Mouse (Mus musculus) heart, postnatal 14 days (tissue): ENCODE results near the gene Klf15. TPM values are rescaled to one million over a fixed set of nuclear protein-coding genes. Genes with fewer than 3 reads are reported as not detected.

Experiments used
- DNase-seq, 2 experiments: peaks; one replicate each; pipeline ENCODE4 v3.0.0; 2021 to 2022
- intact Hi-C: fragments of 180-260 bp; cut with DNase I; formaldehyde crosslinking; loops from one replicate; pipeline ENCODE4 v1.15.1; 2025
- total RNA-seq, 2 experiments: library from RNA; stranded (reverse); gene quantifications; 2 replicates each; pipeline ENCODE4 v1.2.3; 2021

Klf15 gene
- total RNA-seq, 2 experiments from 2014 or later: 43.5 to 44.3 TPM

- intact Hi-C loops: no loop called here
Observed at GRCm38 (mm10) chr6:90486176-90486921, 24.0 kb downstream of the Klf15 start, which contains the start of gene Aldh1l1. Gene Aldh1l1 (plus strand): TSS chr6:90486427.

GRCm38 (mm10) chr6:90487531-90487930 lies 25.2 kb downstream of the Klf15 start:
- intact Hi-C loops: no loop called here
- no peak for DNase-seq

More at GRCm38 (mm10) chr6:90486176-90486921, 24.0 kb downstream of the Klf15 start, which contains the start of gene Aldh1l1:
- no peak for DNase-seq

- DNase-seq: no peak
- intact Hi-C loops: no loop called here
Observed at GRCm38 (mm10) chr6:90489532-90489931, 27.2 kb downstream of the Klf15 start.

GRCm38 (mm10) chr6:90490976-90491375 lies 28.6 kb downstream of the Klf15 start:
- DNase-seq: no peak
- intact Hi-C loops: no loop called here

- intact Hi-C loops: no loop called here
- no peak for DNase-seq
Observed at GRCm38 (mm10) chr6:90491956-90492744, 29.8 kb downstream of the Klf15 start.

DNA sequence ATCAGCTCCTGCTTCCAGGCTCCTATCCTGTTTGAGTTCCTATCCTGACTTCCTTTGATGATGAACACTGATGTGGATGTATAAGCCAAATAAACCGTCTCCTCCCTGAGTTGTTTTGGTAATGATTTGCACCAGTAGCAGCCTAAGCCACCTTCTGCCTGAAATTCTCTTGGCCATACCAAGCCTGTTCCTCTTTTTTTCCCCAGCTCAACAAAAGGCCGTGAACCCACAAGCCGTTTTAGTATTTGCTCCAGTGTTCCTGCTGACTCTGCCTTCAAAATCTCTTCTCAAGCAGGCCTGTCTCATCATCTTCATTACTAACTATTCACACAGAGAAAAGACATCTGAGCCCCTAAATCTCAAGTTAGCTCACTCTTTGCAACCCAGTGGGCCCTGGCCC lies 31.8 kb downstream of the Klf15 start:
- intact Hi-C loops: no loop called here
- DNase-seq: no peak

DNA sequence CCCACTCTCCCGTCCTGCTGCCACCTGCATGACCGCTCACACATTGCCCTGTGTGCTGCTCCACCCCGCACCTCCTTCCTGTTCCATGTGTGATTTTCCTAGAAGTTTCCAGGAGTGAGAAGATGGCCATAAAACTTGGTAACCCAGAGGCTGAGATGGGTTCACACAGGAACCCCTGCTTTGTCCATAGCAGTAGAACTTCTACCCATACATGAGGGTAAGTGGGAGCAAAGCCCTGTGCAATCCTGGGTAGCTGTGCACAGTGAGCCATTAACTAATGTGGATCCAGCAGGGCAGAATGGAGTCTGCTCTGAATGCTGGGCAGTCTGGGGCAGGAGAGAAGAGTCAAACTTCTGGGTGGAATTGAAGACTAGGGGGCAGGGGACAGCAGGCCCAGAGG lies 32.2 kb downstream of the Klf15 start:
- no peak for DNase-seq
- intact Hi-C loops: no loop called here

DNA sequence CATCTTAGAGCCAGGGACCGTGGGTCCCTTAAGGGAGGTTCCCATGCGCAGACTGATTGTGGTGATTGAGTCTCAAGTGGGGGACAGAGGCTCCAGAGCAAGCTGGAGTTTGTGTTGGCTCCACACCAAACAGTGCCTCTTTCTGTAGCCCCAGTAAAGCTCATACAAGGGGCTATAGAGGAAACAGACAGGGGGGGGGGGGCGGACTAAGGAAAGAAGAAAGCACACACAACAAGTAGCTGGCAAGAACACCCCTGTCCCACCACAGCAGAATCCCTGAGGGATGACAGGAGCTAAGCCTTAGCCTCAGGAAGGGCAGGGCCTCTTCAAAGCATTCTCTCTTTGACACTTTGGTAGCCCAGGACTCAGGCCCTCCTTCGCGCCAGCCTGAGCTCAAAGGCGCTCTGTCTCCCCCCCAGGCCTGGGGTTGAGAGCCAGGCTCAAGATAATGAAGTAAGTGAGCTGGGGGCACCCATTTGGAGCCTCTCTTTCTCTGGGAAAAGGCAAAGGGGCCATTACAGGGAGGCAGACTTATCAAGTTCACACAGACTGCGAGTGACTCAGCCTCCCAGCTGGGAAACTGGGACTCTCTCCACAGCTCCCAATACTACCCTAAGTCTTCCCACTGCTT lies 33.0 kb downstream of the Klf15 start:
- intact Hi-C loops: no loop called here
- DNase-seq: peak in 1 of 2 experiments; percentile 41

DNA sequence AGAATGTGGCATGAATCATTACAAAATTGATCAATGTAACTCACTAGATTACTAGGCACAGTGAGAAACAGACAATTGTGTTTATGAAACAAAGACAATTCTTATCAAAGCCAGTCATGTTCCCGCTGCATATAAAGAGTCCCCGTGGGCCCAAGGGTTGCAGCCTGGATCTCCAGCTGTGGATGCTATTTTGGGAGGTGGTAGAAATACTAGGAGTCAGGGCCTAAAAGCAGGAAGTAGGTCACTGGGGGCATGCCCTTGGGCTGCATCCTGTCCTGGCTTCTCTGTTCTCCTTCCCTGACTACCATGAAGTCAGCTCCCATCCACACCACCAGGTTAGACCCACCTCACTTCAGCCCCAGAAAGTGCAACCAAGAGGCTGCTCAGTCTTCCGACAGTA lies 33.8 kb downstream of the Klf15 start:
- intact Hi-C loops: no loop called here
- DNase-seq: peak in 1 of 2 experiments; percentile 28

GRCm38 (mm10) chr6:90499509-90499908 lies 37.1 kb downstream of the Klf15 start:
- no peak for DNase-seq
- intact Hi-C loops: no loop called here

DNA sequence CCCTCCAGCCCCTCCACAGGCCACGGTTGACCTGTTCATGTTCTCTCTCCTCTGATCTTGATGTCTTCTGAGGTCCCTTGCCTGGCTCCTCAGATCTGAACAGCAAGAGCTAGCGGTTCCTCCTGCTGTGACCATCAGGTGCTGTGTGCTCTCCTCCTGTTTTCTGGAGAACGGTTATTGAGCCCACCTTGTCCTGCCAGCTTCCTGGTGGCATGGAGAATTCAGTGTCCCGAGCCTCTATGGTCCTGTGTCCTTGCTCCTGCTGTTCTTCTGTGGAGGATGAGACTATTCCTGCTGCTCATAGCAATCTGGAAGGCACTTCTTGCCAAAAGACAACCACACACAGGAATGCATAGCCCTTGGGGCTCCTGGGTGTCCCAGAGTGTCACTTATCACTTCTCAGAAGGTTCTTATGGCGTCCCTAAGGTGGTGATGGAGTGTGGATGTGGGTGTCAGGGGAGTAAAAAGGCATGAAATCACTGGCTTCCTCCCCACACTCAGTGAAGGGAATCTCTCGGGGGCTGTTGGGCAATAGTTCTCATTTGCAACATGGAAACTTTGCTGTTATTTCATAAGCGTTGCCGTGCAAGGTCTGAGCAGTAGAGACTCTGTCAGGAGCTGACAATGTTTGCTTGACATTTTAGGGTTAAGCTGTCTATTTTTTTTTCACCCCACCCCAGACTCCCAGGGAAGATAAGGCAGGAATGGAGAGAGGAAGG lies 39.0 kb downstream of the Klf15 start:
- DNase-seq: no peak
- intact Hi-C loops: no loop called here

- peak in 1 of 2 experiments; percentile 32 for DNase-seq
- intact Hi-C loops: no loop called here
Observed at GRCm38 (mm10) chr6:90505906-90506305, 43.5 kb downstream of the Klf15 start.

DNA sequence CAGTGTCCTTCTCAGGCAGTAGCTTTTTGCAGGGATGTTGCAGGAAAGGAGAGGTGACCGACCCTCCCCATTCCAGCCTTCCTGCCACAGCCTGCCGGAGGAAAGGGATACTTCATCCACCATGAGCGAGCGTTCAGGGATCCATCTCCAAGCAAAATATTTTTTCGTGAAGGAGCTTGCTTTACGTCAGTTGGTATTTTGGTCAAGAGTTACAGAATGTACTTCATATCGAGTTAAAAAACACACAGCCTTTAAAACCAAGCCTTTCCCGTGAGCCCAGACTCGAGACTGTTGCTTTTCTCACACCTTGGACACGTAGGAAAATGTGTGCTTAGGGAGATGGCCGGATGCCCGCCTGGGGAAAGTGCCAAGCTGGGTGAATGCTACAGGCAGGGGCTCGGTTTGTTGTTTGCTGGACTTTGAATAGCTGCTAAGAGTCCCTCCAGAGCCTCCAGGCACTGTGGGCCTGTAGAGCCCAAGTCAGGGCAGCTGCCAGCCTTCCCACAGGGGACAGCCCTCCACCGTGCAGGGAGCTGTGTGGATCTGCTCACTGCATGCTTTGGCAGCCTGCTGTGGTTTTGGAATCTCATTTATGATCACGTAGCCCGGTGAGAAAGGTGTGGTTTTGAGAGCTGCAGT lies 44.4 kb downstream of the Klf15 start:
- intact Hi-C loops: no loop called here
- DNase-seq: peak; percentile 85 to 91

- intact Hi-C loops: no loop called here
- no peak for DNase-seq
Observed at GRCm38 (mm10) chr6:90507443-90507842, 45.1 kb downstream of the Klf15 start.

DNA sequence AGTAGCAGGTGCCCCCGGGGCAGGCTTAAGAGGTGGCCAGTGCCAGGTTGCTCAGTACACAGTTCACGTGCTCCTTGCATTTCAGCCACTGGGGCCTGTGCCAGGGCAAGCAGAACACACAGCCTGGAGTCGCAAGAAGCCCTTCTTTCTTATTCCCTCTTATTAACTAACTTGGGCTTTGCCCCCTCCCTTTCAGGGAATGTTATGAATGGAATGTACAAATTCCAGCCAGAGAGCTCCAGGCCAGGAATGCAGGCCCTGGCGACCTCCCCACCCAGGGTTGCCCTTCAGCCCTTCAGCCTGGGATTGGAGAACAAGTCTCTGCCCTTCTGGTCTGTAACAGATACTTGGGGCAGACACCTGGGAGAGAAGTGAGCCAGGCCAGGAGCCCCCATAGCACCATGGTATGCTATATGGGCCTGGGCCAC lies 45.8 kb downstream of the Klf15 start:
- intact Hi-C loops: loop anchor here (2.0 kb wide), 1 partner anchor 45 kb away; the partner anchor contains the start of gene Klf15
- DNase-seq: peak; percentile 63 to 77

GRCm38 (mm10) chr6:90509085-90509484 lies 46.7 kb downstream of the Klf15 start:
- intact Hi-C loops: loop anchor here (2.0 kb wide), 1 partner anchor 46 kb away; the partner anchor contains the start of gene Klf15
- peak; percentile 83 to 91 for DNase-seq

- DNase-seq: no peak
- intact Hi-C loops: no loop called here
Observed at GRCm38 (mm10) chr6:90512416-90512815, 50.0 kb downstream of the Klf15 start.

DNA sequence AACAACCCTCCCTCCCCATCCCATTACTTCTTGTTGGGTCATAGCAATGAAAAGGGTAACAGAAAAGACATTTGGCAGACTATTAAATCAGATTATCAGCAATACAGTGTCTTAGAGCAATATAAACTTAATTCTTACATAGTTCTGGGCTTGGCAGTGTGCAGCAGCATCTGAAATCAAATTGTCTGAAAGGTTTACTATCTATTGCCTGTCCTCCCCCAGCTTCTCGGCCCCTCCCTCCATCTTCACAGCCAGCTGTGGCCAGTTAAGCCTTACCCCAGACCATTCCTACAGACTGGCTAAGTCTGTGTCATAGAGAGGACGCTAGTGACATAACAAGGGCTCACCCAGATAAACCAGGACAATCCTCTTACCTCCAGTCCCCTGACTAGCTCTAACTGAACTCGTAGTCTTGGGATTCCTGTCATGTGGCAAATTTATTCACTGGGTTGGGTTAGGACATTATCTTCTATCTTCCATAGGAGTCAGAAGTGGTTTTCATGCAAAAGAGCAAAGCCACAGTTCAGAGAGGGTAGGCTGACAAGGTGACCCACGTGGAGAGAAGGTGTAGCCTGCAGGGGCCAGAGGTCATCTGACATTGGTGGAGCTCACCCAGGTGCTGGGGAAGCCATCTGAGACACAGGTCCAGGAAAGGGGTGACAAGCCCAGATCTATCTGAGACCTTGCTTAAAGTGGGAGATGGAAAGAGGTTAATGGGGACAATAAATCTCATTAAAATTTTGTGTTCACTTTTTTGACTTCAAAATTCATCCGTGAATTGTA lies 50.9 kb downstream of the Klf15 start:
- intact Hi-C loops: no loop called here
- DNase-seq: no peak

DNA sequence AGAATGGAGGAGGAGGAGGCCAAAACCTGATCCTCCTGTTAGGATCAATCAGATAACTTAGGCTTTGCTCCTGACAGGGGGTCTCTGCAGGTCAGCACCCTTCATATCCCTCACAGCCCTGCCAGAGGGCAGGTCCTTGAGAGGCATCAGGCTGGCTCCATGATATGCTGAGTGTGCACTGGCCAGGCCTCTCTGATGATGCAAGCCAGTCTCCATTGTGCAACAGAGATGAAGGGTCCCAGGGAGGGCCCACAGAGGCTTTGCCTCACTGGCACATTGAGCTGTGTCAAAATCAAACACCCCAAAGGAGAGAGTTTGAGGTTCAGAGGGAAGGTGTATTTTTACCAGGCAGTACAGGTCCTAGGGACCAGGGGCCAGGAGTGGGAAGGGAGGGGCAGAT lies 52.0 kb downstream of the Klf15 start:
- intact Hi-C loops: loop anchor here (2.0 kb wide), 1 partner anchor 60 kb away; no protein-coding TSS in a partner anchor
- DNase-seq: no peak
